Mouse (Mus musculus) lung, adult 2 months (tissue): ENCODE results near the gene Ush1g.
A peak's percentile ranks its signal among the peaks of the same experiment; 100 is the strongest.

Source experiments
- CTCF ChIP-seq: fragments of 200-500 bp; IDR thresholded peaks from 2 replicates; pipeline ENCODE4 v1.5.1; 2011; ENCODE audit warnings: mild to moderate bottlenecking, low read length, control low read depth; ENCODE audit not compliant: insufficient read depth
- POLR2A ChIP-seq: fragments of 200-500 bp; IDR thresholded peaks from 2 replicates; pipeline ENCODE4 v1.6.1; 2011; ENCODE audit warnings: low read depth, mild to moderate bottlenecking, control low read depth, low read length, borderline replicate concordance; ENCODE audit errors: extremely low read depth

DNA sequence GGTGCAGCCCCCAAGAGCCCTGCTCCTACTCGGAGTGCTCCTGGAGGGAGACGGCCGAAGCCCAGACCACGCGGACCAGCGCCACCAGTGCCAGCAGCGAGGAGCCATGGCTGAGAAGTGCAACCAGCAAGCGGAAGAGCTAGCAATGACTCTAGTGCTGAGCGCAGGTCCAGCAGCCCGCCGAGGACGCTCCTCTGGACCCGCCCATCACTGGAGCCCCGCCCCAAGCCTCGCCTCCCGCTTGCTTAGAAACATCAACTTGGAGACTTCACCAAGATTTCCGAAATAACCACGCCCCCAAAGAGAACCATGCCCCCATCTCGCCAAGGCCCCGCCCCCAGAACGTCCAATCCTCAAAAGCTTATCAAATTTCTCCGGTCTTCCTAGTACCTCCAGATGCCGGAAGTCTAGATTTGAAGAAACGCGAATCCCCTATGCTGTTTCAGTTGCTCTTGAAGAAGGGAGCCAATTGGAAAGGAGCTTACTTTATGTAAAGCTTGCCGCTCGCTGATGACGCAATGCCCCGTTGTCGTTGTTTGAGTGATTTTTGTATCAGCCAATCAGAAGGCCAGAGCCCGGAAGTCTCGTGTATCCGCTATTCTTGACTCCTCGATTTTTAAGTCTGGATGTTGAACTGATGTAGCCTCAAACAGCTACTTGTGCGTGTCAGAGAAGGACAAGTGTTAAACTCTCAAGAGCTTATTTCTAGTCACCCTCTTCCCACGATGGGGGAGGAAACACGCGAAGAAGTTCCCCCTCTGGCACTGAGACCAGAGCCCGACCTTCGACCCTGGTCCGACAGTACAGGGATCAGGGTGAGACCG, 44.8 kb downstream of the Ush1g start, which contains the start of gene Fdxr:
- TF ChIP-seq CTCF (no peak), POLR2A (peak; percentile 98)
